Comparison of ENCODE assay signal across 26 mouse cellular contexts in genomic region chr17:48334186-48334585, GRCm38 (mm10). TPM values are rescaled to one million over a fixed set of nuclear protein-coding genes. Genes with fewer than 3 reads are reported as not detected.
"Had no signal": no experiment of that assay in that cellular context is flagged by ENCODE, and none has a peak within 500 bp of the region (broad histone marks: within the 10 kb centered on the region; RNA-seq: fewer than 3 reads in every experiment).

No protein-coding gene starts in this region.

- ATAC-seq: hindbrain, embryonic 16.5 days; hindbrain, postnatal 0 days; inflammation-experienced regulatory T-cells, adult 6 months; intestine, embryonic 15.5 days; intestine, embryonic 16.5 days; intestine, postnatal 0 days had no signal

- DNase-seq: heart, postnatal 10 days; heart, postnatal 14 days; heart, postnatal 36 days; heart, postnatal 4 days; kidney, adult 11 months; kidney, adult 18-20 months; kidney, adult 2 months; kidney, adult 8-10 months; kidney, adult 9 months; kidney, postnatal 10 days; kidney, postnatal 14 days; kidney, postnatal 36 days; kidney, postnatal 4 days; layer of hippocampus, adult 9-11 months; layer of hippocampus, postnatal 36 days had no signal

RNA-seq across cellular contexts. Expression of gene Trem2, which starts 12.0 kb away (rescaled TPM):
- total RNA-seq: hematopoietic stem cell, adult 5-6 weeks had no signal

RNA-seq across cellular contexts. Expression of gene B430306N03Rik, which starts 18.2 kb away (rescaled TPM):
- total RNA-seq: layer of hippocampus, adult 2 months; layer of hippocampus, postnatal 10 days; layer of hippocampus, postnatal 14 days had no signal

RNA-seq across cellular contexts. Expression of gene Treml1, which starts 25.5 kb away (rescaled TPM):
- total RNA-seq: layer of hippocampus, adult 2 months; layer of hippocampus, postnatal 10 days; layer of hippocampus, postnatal 25 days; layer of hippocampus, postnatal 36 days had no signal
